ENCODE assay signal across 12 mouse cellular contexts in genomic region chr3:101502086-101502760, GRCm38 (mm10).
DNase-seq lines count a peak whose midpoint lies in the region; ATAC-seq lines count a peak whose summit lies in the region.
"Had no signal": no experiment of that assay in that cellular context is flagged by ENCODE, and none has a peak within 500 bp of the region (broad histone marks: within the 10 kb centered on the region; RNA-seq: fewer than 3 reads in every experiment).

No protein-coding gene starts in this region.

- no peak overlapping the region for H3K27ac ChIP-seq in midbrain, embryonic 14.5 days (replicated peaks; ENCODE audit: low read depth, low read length)
- H3K27ac ChIP-seq in midbrain, embryonic 13.5 days = no peak overlapping the region
- no peak overlapping the region for H3K27ac ChIP-seq in liver, embryonic 12.5 days
- H3K27ac ChIP-seq: neural tube, embryonic 13.5 days had no signal

- H3K9me3 ChIP-seq in midbrain, embryonic 14.5 days (ENCODE audit: control insufficient read depth, low read length) = no peaks in the 10 kb centered on the region
- no peaks in the 10 kb centered on the region for H3K9me3 ChIP-seq in midbrain, embryonic 13.5 days
- H3K9me3 ChIP-seq in liver, embryonic 12.5 days (replicated peaks) = no peaks in the 10 kb centered on the region
- H3K9me3 ChIP-seq: neural tube, embryonic 13.5 days had no signal

- no peak overlapping the region for H3K4me3 ChIP-seq in midbrain, embryonic 14.5 days (replicated peaks; ENCODE audit: low read depth, low read length)
- H3K4me3 ChIP-seq in midbrain, embryonic 13.5 days (replicated peaks) = no peak overlapping the region
- no peak overlapping the region for H3K4me3 ChIP-seq in liver, embryonic 12.5 days
- H3K4me3 ChIP-seq: neural tube, embryonic 13.5 days had no signal

- H3K27me3 ChIP-seq in midbrain, embryonic 14.5 days (ENCODE audit: control insufficient read depth, insufficient read depth, low read length) = no peaks in the 10 kb centered on the region
- H3K27me3 ChIP-seq in midbrain, embryonic 13.5 days = no peaks in the 10 kb centered on the region
- no peaks in the 10 kb centered on the region; the same call in 1 of the 2 replicates for H3K27me3 ChIP-seq in liver, embryonic 12.5 days (replicated peaks)
- H3K27me3 ChIP-seq: neural tube, embryonic 13.5 days had no signal

- ATAC-seq in midbrain, embryonic 14.5 days (ENCODE audit: low FRiP score, low TSS enrichment) = no peak
- ATAC-seq in midbrain, embryonic 13.5 days = no peak
- ATAC-seq in liver, embryonic 12.5 days = no peak
- ATAC-seq: intestine, postnatal 0 days had no signal

- H3K4me2 ChIP-seq in midbrain, embryonic 14.5 days (ENCODE audit: low read length) = no peak overlapping the region
- no peak overlapping the region for H3K4me2 ChIP-seq in midbrain, embryonic 13.5 days (replicated peaks)
- H3K4me2 ChIP-seq in liver, embryonic 12.5 days = no peak overlapping the region
- H3K4me2 ChIP-seq: neural tube, embryonic 13.5 days had no signal

- no peaks in the 10 kb centered on the region for H3K36me3 ChIP-seq in midbrain, embryonic 14.5 days (ENCODE audit: control insufficient read depth, insufficient read depth, low read length)
- H3K36me3 ChIP-seq in midbrain, embryonic 13.5 days = no peaks in the 10 kb centered on the region
- no peaks in the 10 kb centered on the region for H3K36me3 ChIP-seq in liver, embryonic 12.5 days
- H3K36me3 ChIP-seq: neural tube, embryonic 13.5 days had no signal

- peaks cover 10% of the 10 kb centered on the region for H3K4me1 ChIP-seq in midbrain, embryonic 14.5 days (ENCODE audit: control insufficient read depth, insufficient read depth, low read length)
- peaks cover 15% of the 10 kb centered on the region; the same call in 1 of the 2 replicates for H3K4me1 ChIP-seq in midbrain, embryonic 13.5 days (replicated peaks)
- peaks cover 13% of the 10 kb centered on the region for H3K4me1 ChIP-seq in liver, embryonic 12.5 days

- 38% methylated on average over 14 of the region's 14 CpGs for WGBS in midbrain, embryonic 14.5 days
- whole genome bisulfite sequencing in midbrain, embryonic 13.5 days = 38% methylated on average over 14 of the region's 14 CpGs
- WGBS in liver, embryonic 12.5 days (ENCODE audit: insufficient replicate concordance) = 45% methylated on average over 14 of the region's 14 CpGs

- no peak overlapping the region for H3K9ac ChIP-seq in midbrain, embryonic 14.5 days (replicated peaks; ENCODE audit: low read length)
- no peak overlapping the region for H3K9ac ChIP-seq in midbrain, embryonic 13.5 days (replicated peaks)
- H3K9ac ChIP-seq in liver, embryonic 12.5 days = no peak overlapping the region
- H3K9ac ChIP-seq: neural tube, embryonic 13.5 days had no signal

- peak; percentile 36 for DNase-seq in embryo, embryonic 10 days (ENCODE audit: low spot score)
- DNase-seq in embryo, embryonic 9.5 days (ENCODE audit: extremely low spot score) = no peak
- DNase-seq in midbrain, embryonic 14.5 days = peak; percentile 49
- peak; percentile 80 to 94 for DNase-seq in kidney, postnatal 25 days
- peak; percentile 66 for DNase-seq in thymus, postnatal 4 days
- DNase-seq in c-Kit-positive CD71-positive TER-119-positive erythroid progenitor cells, embryonic 14.5 days (ENCODE audit: low spot score) = no peak
- DNase-seq: heart, postnatal 10 days; lung, adult 18-20 months had no signal

Comparison
In these comparisons a context has a peak if more than half of its experiments do, and no peak if none do; other contexts are left out.
1. DNase-seq: peak in embryo, embryonic 10 days (single experiment), midbrain, embryonic 14.5 days (single experiment), kidney, postnatal 25 days (2 of 2) and thymus, postnatal 4 days (single experiment); none in embryo, embryonic 9.5 days (single experiment) and c-Kit-positive CD71-positive TER-119-positive erythroid progenitor cells, embryonic 14.5 days (single experiment).